Mouse (Mus musculus) embryonic facial prominence, embryonic 10.5 days (tissue): ENCODE results near the gene D430042O09Rik. TPM values are rescaled to one million over a fixed set of nuclear protein-coding genes. Genes with fewer than 3 reads are reported as not detected.

Source experiments
- DNase-seq: peaks from one replicate; pipeline ENCODE4 v3.0.0-alpha.2; 2017; ENCODE audit warnings: low spot score
- H3K27ac ChIP-seq: fragments of 300-500 bp; sonication (generic); replicated peaks from 2 replicates; pipeline ENCODE4 v1.5.1; 2016; ENCODE audit warnings: mild to moderate bottlenecking
- H3K27me3 ChIP-seq: fragments of 300-500 bp; sonication (generic); replicated peaks from 2 replicates; pipeline ENCODE4 v1.6.1; 2016; ENCODE audit warnings: low read depth, mild to moderate bottlenecking; ENCODE audit not compliant: poor library complexity, severe bottlenecking
- H3K36me3 ChIP-seq: fragments of 300-500 bp; sonication (generic); replicated peaks from 2 replicates; pipeline ENCODE4 v1.6.1; 2016; ENCODE audit warnings: mild to moderate bottlenecking, moderate library complexity
- H3K4me1 ChIP-seq: fragments of 300-500 bp; sonication (generic); 2 replicates; pipeline ENCODE4 v1.6.1; 2016
- H3K4me3 ChIP-seq: fragments of 300-500 bp; sonication (generic); 2 replicates; pipeline ENCODE4 v1.5.1; 2016; ENCODE audit warnings: mild to moderate bottlenecking, moderate library complexity
- H3K9me3 ChIP-seq: fragments of 300-500 bp; sonication (generic); 2 replicates; pipeline ENCODE4 v1.6.1; 2016; ENCODE audit warnings: mild to moderate bottlenecking
- WGBS: fragments of 180-500 bp; shearing (Covaris S2); methylation state at CpG from one replicate; pipeline ENCODE4 v1.1.7; 2016; 5-methylcytosine and 5-hydroxymethylcytosine counted together
- polyA plus RNA-seq: library from polyadenylated mRNA; unstranded; fragments of >200 nt; fragmentation: Nextera tagmentation; extraction: Ambion mirVana; gene quantifications from 2 replicates; pipeline ENCODE4 v1.2.1, GENCODE M21; 2016

Gene D430042O09Rik
- polyA plus RNA-seq, 1 experiment from 2014 or later = 8.9 TPM

DNA sequence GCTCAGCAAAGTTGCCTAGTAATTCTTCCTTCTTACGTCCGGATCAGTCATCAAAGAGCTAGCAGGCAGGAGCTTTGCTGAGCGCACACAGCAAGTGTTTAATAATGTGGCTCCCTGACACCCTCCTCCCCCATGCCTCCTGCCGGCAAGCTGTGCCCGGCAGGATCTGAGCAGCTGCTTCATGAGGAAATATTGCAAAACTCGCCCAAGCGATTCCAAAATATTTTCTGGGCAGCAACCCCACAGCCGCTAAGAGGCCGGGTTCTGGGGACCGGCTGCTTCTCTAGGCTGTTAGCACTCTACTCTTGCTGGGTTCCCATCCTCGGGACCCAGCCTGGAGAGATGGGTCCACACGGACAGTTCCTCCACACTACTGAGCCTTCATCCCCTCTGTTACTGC lies 180.7 kb downstream of the D430042O09Rik start:
- H3K4me3 ChIP-seq = no peak overlapping the region
- no peaks in the 10 kb centered on the region for H3K36me3 ChIP-seq
- WGBS = 74% methylated on average over 12 of the region's 12 CpGs
- H3K4me1 ChIP-seq = peaks cover 51% of the 10 kb centered on the region
- H3K27me3 ChIP-seq = 0 out of 2 replicates have a peak, but pooled peaks cover 3% of the 10 kb centered on the region
- no peak overlapping the region for H3K27ac ChIP-seq
- DNase-seq = no peak
- no peaks in the 10 kb centered on the region for H3K9me3 ChIP-seq

GRCm38 (mm10) chr7:125893621-125894020 lies 185.9 kb downstream of the D430042O09Rik start:
- Histone ChIP-seq H3K27me3 (0 out of 2 replicates have a peak, but pooled peaks cover 3% of the 10 kb centered on the region), H3K27ac (no peak overlapping the region), H3K4me3 (no peak overlapping the region), H3K4me1 (peaks cover 9% of the 10 kb centered on the region), H3K36me3 (no peaks in the 10 kb centered on the region), H3K9me3 (no peaks in the 10 kb centered on the region)
- DNase-seq = no peak
- WGBS = 90% methylated on average over 5 of the region's 5 CpGs

DNA sequence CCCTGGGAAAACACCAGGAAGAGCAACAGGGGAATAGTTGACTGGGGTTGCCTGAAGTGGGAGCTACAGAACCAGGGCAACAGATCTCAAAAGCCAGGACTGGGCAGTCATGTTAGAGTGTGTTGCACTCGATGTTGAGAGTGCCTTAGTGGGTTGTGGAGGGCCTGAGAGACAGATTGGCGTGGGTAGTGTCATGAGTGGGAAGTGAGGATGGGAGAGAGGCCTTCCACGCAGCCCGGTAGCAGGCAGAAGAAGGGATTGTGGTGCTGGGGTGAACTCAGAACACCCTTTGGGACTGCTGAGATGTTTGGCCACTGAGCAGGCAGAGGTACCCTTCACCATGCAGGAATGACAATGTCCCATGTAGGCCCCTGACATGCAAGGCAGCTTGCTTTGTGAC lies 189.4 kb downstream of the D430042O09Rik start:
- no peak for DNase-seq
- peaks cover 14% of the 10 kb centered on the region for H3K4me1 ChIP-seq
- WGBS = 88% methylated on average over 4 of the region's 4 CpGs
- H3K4me3 ChIP-seq = no peak overlapping the region
- H3K27me3 ChIP-seq = 0 out of 2 replicates have a peak, but pooled peaks cover 9% of the 10 kb centered on the region
- H3K9me3 ChIP-seq = no peaks in the 10 kb centered on the region
- H3K27ac ChIP-seq = no peak overlapping the region
- no peaks in the 10 kb centered on the region for H3K36me3 ChIP-seq

DNA sequence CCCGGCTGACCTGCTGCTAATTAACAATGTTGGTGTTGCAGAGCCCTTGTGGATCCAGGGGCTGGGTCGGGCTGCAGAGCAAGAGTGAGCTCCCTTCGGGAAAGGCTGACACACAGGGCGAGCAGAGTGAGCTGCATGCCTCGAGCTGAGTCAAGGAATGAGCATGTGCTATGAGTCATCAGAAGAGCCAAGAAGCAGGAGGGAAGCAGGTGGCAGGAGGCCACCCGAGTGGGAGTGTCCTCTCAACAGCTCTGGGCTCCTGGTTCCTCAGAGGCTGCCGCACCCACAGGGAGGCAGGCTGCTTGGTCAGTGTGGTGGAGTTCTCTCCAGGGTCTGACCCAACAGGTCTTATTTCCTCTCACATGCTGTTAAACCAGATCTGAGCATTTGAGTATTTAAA lies 191.3 kb downstream of the D430042O09Rik start:
- H3K4me3 ChIP-seq = no peak overlapping the region
- H3K36me3 ChIP-seq = no peaks in the 10 kb centered on the region
- WGBS = 61% methylated on average over 7 of the region's 7 CpGs
- H3K4me1 ChIP-seq = peaks cover 4% of the 10 kb centered on the region; the same call in 1 of the 2 replicates
- no peaks in the 10 kb centered on the region for H3K9me3 ChIP-seq
- H3K27ac ChIP-seq = no peak overlapping the region
- H3K27me3 ChIP-seq = 0 out of 2 replicates have a peak, but pooled peaks cover 9% of the 10 kb centered on the region
- DNase-seq = no peak

DNA sequence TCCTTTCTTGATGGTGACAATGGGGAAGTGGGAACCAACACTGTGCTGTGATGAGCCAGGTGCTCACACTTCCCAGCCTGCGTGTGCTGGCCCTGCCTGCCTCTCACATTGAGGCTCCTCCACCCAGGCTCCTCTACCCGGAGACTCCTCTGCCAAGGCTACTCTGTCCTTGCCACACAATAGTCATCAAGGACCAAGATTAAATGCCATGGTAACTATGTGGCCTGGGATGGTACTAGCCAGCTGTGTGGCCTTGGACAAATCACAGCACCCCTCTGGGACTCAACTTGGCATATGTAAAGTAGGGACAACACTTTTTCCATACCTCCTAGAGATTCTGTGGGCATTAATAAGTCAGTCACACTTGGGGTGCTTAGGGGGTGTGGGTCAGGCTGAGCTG lies 192.2 kb downstream of the D430042O09Rik start:
- 77% methylated on average over 2 of the region's 2 CpGs for WGBS
- Histone ChIP-seq H3K36me3 (no peaks in the 10 kb centered on the region), H3K27me3 (0 out of 2 replicates have a peak, but pooled peaks cover 9% of the 10 kb centered on the region), H3K4me1 (peaks cover 4% of the 10 kb centered on the region; the same call in 1 of the 2 replicates), H3K9me3 (no peaks in the 10 kb centered on the region), H3K4me3 (no peak overlapping the region), H3K27ac (no peak overlapping the region)
- DNase-seq = no peak

GRCm38 (mm10) chr7:125900386-125901161 lies 192.9 kb downstream of the D430042O09Rik start:
- no peak for DNase-seq
- no peak overlapping the region for H3K27ac ChIP-seq
- H3K9me3 ChIP-seq = no peaks in the 10 kb centered on the region
- H3K4me1 ChIP-seq = peaks cover 4% of the 10 kb centered on the region; the same call in 1 of the 2 replicates
- 72% methylated on average over 13 of the region's 13 CpGs for WGBS
- H3K36me3 ChIP-seq = no peaks in the 10 kb centered on the region
- 0 out of 2 replicates have a peak, but pooled peaks cover 9% of the 10 kb centered on the region for H3K27me3 ChIP-seq
- no peak overlapping the region for H3K4me3 ChIP-seq

DNA sequence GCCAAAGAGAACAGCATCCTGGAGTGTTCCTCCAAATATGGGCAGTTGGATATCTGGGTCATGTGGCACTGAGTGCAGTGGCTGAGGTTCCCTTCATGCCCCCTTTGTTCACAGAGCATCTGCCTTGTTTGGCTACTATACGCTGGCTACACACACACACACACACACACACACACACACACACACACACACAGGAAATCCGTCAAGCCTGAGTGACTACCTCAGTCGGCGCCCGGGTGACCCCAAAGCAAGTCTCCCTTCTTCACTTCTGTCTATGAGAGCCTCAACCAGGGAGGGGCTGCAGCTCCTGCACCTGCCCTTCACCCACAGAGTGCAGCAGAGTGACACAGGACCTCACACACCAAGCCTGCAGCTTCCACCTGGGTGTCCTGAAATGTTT lies 213.1 kb downstream of the D430042O09Rik start:
- no peaks in the 10 kb centered on the region for H3K4me1 ChIP-seq
- H3K9me3 ChIP-seq = no peaks in the 10 kb centered on the region
- no peaks in the 10 kb centered on the region for H3K36me3 ChIP-seq
- no peak overlapping the region for H3K27ac ChIP-seq
- WGBS = 73% methylated on average over 5 of the region's 5 CpGs
- DNase-seq = no peak
- H3K27me3 ChIP-seq = no peaks in the 10 kb centered on the region
- no peak overlapping the region for H3K4me3 ChIP-seq

DNA sequence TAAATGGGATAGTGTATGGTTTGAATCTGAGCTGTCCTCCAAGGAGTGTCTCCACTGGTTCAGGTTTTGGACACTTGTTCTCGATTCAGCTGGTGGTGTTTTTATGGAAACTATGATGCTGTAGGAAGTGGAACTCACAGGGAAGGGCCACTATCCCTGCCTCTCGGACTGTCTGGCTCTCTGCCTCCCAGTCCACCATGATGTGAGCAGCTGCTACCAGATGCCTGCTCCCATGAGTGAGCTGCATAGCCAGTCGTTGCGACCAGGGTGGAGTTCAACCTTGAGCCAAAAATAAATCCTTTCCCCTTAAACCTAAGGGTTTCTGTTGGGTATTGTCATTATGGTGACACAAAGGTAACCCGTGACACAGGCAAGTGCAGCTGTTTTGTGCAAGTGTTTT lies 216.4 kb downstream of the D430042O09Rik start:
- Histone ChIP-seq H3K9me3 (no peaks in the 10 kb centered on the region), H3K27me3 (no peaks in the 10 kb centered on the region), H3K27ac (no peak overlapping the region), H3K4me1 (no peaks in the 10 kb centered on the region), H3K36me3 (no peaks in the 10 kb centered on the region), H3K4me3 (no peak overlapping the region)
- WGBS = 84% methylated on average over 5 of the region's 5 CpGs
- no peak for DNase-seq

Other genes starting within 250 kb of the D430042O09Rik start
- 120 and 123 TPM in 2 replicates for gene Nsmce1, start 216.3 kb upstream of the D430042O09Rik start, polyA plus RNA-seq
- gene Il4ra, start 155.8 kb upstream of the D430042O09Rik start, polyA plus RNA-seq = 3.7 and 4.9 TPM in 2 replicates
- 0.35 and 0.38 TPM in 2 replicates for gene Il21r, start 104.5 kb upstream of the D430042O09Rik start, polyA plus RNA-seq
- gene Gtf3c1, start 108 bp upstream of the D430042O09Rik start, polyA plus RNA-seq = 49.3 and 52.1 TPM in 2 replicates